Mouse (Mus musculus) left cerebral cortex, postnatal 10 days (tissue): Measurements from ENCODE around the gene Ezh1. TPM values are rescaled to one million over a fixed set of nuclear protein-coding genes. Genes with fewer than 3 reads are reported as not detected.

Experiments used
- DNase-seq, 2 experiments: peaks; one replicate each; pipeline ENCODE4 v3.0.0; 2021 to 2022; ENCODE audit warnings: low spot score in 2 of 2, mixed read lengths in 1 of 2; ENCODE audit errors: extremely low spot score in 1 of 2
- intact Hi-C: fragments of 180-260 bp; cut with DNase I; formaldehyde crosslinking; loops from one replicate; pipeline ENCODE4 v1.15.1; 2025
- total RNA-seq, 2 experiments: library from RNA; stranded (reverse); gene quantifications; 2 replicates each; pipeline ENCODE4 v1.2.3; 2021

The Ezh1 gene
- total RNA-seq, 2 experiments from 2014 or later, result 26.4 to 28.3 TPM

- DNase-seq, result peak in 1 of 2 experiments; percentile 24
- intact Hi-C loops, result loop anchor here (5.0 to 10.0 kb wide), 3 partner anchors 43 to 190 kb away; partner anchors contain the start of gene Coasy
Observed at GRCm38 (mm10) chr11:101174851-101175628, 51.2 kb downstream of the Ezh1 start, which contains the start of gene Ccr10. TSS of gene Ccr10 (minus strand) at chr11:101175443.

GRCm38 (mm10) chr11:101174389-101174745, 51.9 kb downstream of the Ezh1 start:
- peak in 1 of 2 experiments; percentile 65 for DNase-seq
- intact Hi-C loops, result loop anchor here (5.0 to 10.0 kb wide), 2 partner anchors 42 to 190 kb away; no protein-coding TSS in a partner anchor

- peak; percentile 55 to 89 for DNase-seq
- intact Hi-C loops, result loop anchor here (5.0 to 10.0 kb wide), 2 partner anchors 42 to 189 kb away; no protein-coding TSS in a partner anchor
Observed at GRCm38 (mm10) chr11:101173631-101174388, 52.5 kb downstream of the Ezh1 start.

- intact Hi-C loops, result loop anchor here (5.0 to 10.0 kb wide), 2 partner anchors 41 to 188 kb away; no protein-coding TSS in a partner anchor
- peak in 1 of 2 experiments; percentile 70 for DNase-seq
Observed at GRCm38 (mm10) chr11:101173112-101173511, 53.2 kb downstream of the Ezh1 start.

- no peak for DNase-seq
- intact Hi-C loops, result loop anchor here (5.0 to 10.0 kb wide), 2 partner anchors 40 to 188 kb away; no protein-coding TSS in a partner anchor
Observed at GRCm38 (mm10) chr11:101172434-101172815, 53.8 kb downstream of the Ezh1 start.

- peak; percentile 59 to 84 for DNase-seq
- intact Hi-C loops, result loop anchor here (5.0 to 10.0 kb wide), 2 partner anchors 40 to 187 kb away; no protein-coding TSS in a partner anchor
Observed at GRCm38 (mm10) chr11:101171721-101172433, 54.4 kb downstream of the Ezh1 start.

GRCm38 (mm10) chr11:101170811-101171610, 55.3 kb downstream of the Ezh1 start, which contains the start of gene Plekhh3:
TSS of gene Plekhh3 (minus strand) at chr11:101171351.
- intact Hi-C loops, result loop anchor here (5.0 to 10.0 kb wide), 2 partner anchors 39 to 186 kb away; no protein-coding TSS in a partner anchor
- peak; percentile 97 for DNase-seq

- DNase-seq, result peak in 1 of 2 experiments; percentile 75
- intact Hi-C loops, result loop anchor here (5.0 to 10.0 kb wide), 2 partner anchors 38 to 186 kb away; no protein-coding TSS in a partner anchor
Observed at GRCm38 (mm10) chr11:101170354-101170810, 55.9 kb downstream of the Ezh1 start, which contains the start of gene Cntnap1. TSS of gene Cntnap1 (plus strand) at chr11:101170523.

- intact Hi-C loops, result loop anchor here (5.0 to 10.0 kb wide), 2 partner anchors 37 to 185 kb away; no protein-coding TSS in a partner anchor
- no peak for DNase-seq
Observed at GRCm38 (mm10) chr11:101169301-101170107, 56.8 kb downstream of the Ezh1 start.

- no peak for DNase-seq
- intact Hi-C loops, result no loop called here
Observed at GRCm38 (mm10) chr11:101168301-101168980, 57.8 kb downstream of the Ezh1 start.

GRCm38 (mm10) chr11:101167963-101168300, 58.3 kb downstream of the Ezh1 start:
- intact Hi-C loops, result no loop called here
- no peak for DNase-seq

- no peak for DNase-seq
- intact Hi-C loops, result no loop called here
Observed at GRCm38 (mm10) chr11:101167211-101167962, 58.9 kb downstream of the Ezh1 start.

GRCm38 (mm10) chr11:101166357-101166756, 59.9 kb downstream of the Ezh1 start:
- DNase-seq, result no peak
- intact Hi-C loops, result no loop called here

GRCm38 (mm10) chr11:101164677-101165580, 61.3 kb downstream of the Ezh1 start:
- DNase-seq, result peak in 1 of 2 experiments; percentile 34
- intact Hi-C loops, result no loop called here

GRCm38 (mm10) chr11:101164351-101164665, 62.0 kb downstream of the Ezh1 start:
- no peak for DNase-seq
- intact Hi-C loops, result no loop called here
